Mouse (Mus musculus) spleen, adult 18-20 months (tissue): ENCODE data around the gene Gadd45b.

Experiments
- DNase-seq, 2 experiments: peaks; one replicate each; pipeline ENCODE4 v3.0.0; 2022; ENCODE audit warnings: mixed read lengths in 2 of 2

Gadd45b gene

DNA sequence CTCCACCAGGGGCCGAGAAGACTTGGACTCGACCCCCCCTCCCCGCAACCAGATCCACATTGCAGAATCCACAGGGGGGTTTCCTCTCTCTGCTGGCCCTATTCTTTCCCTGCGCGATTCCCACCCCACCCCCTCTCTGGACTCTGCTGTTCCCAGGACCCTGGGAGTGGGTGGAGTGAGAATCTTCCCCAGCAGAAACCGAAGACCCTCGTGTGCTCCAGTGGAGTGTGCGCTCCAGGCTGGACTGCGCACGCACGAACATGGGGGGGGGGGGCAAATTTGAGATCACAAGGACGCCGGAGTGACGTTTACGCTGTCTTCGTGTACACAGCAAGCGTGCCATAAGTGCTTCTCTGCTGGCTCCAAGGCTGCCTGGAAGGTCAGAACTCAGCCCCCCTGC lies 5.8 kb downstream of the Gadd45b start:
- DNase-seq = no peak

DNA sequence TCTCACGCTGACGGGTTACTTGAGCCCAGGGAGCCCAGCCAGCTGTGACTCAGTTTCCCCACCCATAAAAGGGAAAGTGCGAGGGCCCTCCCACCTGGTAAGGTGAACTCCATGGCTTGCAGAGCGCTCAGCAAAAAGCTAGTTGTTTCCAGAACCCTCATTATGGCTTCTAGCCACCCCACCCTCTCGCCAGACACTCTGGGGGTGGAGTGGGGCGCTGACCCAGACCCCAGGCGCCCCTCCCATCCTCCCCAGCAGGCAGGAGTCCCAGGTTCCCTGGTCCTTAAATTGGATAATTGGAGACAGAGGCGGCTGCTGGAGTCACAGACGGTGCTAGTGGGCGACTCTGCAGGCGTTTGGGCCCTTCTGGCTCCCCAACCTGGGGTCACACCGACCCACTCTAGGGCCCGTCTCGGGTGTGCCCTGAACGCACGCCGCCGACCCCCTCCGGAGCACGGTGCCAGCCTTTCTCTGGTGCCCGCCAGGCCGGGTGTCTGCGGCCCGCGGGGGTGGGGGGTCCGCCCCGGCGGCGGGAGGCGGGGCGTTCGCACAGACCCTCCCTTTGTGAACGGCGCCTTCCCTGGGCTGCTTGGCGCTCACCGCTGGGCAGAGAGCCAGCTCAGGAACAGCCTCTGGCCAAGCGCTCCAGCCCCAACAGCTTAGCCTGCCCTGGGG lies 6.4 kb downstream of the Gadd45b start:
- DNase-seq = no peak

GRCm38 (mm10) chr10:80936810-80937164 lies 6.9 kb downstream of the Gadd45b start:
- DNase-seq = no peak

DNA sequence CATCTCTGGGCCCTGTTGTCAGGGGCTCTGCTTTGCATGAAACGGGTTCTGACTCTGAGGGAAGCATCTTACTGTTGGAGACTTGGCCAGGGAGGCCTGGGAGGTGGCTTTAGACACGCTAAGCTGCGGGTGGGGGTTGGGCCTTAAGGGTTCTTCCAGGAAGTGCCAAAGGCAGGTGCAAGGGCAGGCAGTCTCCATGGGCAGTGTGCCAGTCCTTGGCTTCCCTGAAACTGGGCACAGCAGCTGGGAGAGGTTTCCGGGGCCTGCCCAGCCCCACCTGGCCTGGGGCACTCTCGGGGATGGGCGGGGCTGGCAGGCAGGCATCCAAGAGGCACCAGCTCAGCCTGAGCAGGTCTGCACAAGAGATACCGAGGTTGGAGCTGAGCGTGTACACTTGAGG lies 7.8 kb downstream of the Gadd45b start:
- DNase-seq = peak in 1 of 2 experiments; percentile 31

- DNase-seq = no peak
These were observed 9.1 kb downstream of the Gadd45b start for GRCm38 (mm10) chr10:80938831-80939550.

DNA sequence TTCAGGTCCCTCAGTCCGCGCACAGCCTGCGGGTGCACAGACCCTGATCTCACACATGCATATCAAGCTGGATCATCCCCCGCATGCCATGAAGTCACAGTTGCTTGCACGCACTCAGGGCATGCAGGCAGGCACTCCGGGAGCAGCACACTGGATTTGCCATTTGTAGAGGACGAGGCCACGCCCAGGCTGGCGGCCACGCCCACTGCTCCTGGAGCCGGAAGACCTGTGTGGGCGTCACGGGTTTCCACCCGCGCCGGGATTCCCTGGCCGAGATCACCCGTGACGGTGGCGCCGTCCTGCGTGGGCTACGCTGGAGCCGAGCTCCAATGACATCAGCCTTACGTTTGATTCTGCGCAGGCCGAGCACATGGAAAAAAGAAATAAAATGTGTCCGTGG lies 9.8 kb downstream of the Gadd45b start:
- peak; percentile 65 to 81 for DNase-seq

- no peak for DNase-seq
These were observed 10.6 kb downstream of the Gadd45b start for GRCm38 (mm10) chr10:80940320-80940987.

DNA sequence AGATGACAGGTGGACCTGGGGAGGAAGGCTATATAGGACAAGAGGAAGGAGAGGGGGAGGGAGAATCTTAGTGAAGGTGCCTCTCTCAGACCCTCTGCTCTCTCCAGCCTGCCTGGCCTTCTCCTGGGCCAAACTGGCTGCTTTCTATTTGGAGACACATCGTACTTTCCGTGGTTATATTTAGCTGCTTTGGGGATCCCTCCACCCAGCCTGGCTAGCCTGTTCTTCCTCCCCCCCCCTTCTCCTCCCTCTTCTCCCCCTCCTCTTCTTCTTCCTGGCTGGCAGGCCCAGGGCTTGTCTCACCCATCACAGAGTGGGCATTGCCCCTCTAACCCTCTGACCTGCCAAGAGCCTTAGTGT lies 11.1 kb downstream of the Gadd45b start:
- no peak for DNase-seq

DNA sequence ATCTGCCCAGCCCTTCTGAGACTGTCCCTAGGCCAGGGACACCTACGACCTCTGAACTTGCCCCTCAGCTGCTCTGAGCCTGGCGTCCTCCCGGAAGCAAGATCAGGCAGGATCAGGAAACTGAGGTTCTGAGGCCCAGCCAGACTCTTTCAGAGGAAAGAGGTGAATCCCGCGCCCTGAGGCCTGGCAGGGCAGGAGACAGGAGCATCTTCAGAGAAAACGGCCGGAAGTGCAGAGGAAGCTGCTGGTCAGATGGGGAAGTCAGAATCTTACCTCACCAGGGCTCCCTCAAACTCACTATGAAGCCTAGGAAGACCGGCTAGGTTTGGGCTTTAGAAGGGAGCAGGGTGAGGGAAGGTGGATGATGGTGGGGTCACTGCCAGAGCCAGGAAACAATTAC lies 13.0 kb downstream of the Gadd45b start:
- no peak for DNase-seq

GRCm38 (mm10) chr10:80943701-80944100 lies 13.8 kb downstream of the Gadd45b start:
- no peak for DNase-seq

GRCm38 (mm10) chr10:80944231-80944630 lies 14.4 kb downstream of the Gadd45b start:
- no peak for DNase-seq

GRCm38 (mm10) chr10:80946684-80947437 lies 17.0 kb downstream of the Gadd45b start:
- DNase-seq = no peak

GRCm38 (mm10) chr10:80947802-80948201 lies 17.9 kb downstream of the Gadd45b start:
- DNase-seq = no peak

DNA sequence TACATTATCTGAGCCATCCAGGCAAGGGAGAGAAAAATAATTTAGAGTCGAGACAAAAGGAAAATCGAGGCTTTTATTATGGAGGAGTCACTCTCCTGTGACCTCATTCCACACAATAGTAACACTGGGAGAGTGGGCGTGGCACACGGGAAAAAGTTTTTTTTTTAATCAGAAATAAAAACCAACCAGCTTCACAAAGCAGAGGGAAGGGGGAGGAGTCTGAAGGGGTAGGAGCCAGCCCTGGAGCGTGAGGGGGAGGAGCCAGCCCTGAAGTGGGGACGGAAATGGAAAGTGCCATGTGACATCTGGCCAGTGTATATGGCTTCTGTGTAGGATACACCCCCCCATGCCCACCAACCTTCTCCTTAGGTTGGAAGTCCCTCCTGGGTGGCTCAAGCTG lies 18.7 kb downstream of the Gadd45b start:
- DNase-seq = no peak

- no peak for DNase-seq
These were observed 19.2 kb downstream of the Gadd45b start for GRCm38 (mm10) chr10:80949081-80949480.

DNA sequence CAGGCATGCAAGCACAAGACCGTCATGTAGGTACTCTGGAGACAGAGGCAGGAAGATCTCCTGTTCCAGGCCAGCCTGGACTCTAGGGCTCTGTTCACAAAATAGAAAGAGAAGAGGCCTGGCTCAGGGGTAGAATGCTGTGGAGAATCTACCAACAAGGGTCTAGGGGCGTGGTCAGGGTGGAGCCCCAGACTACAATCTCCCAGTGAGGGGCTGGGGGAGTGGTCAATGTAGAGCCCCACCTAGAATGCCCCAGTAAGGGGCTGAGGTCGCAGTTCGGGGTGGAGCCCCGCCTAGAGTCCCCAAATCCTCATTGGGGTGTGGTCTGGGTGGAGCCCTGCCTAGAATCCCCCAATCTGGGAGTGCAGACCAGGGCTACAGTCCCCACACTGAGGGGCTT lies 20.4 kb downstream of the Gadd45b start:
- DNase-seq = no peak

- no peak for DNase-seq
These were observed 22.0 kb downstream of the Gadd45b start for GRCm38 (mm10) chr10:80951761-80952390.

GRCm38 (mm10) chr10:80952449-80952848 lies 22.6 kb downstream of the Gadd45b start:
- no peak for DNase-seq

DNA sequence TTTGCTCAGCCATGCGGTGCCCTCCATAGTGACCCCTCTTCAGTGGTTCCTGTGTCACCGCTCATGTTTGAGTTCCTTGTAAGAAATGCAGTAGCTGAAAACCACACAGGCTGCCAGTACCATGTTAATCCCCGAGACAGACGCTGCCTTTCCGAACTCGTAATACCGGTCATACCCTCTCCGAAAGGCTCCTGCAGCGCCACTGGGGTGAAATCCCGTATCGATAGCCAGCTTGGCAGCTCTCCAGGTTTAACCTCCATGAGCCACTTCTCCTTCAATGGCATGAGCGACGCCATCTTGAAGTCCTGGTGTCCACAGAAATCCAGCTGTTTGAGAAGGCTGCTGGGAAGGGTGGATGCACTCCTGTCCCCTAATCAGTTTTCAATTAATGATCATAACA lies 24.5 kb downstream of the Gadd45b start:
- no peak for DNase-seq

- no peak for DNase-seq
These were observed 25.0 kb downstream of the Gadd45b start for GRCm38 (mm10) chr10:80954843-80955242.

DNA sequence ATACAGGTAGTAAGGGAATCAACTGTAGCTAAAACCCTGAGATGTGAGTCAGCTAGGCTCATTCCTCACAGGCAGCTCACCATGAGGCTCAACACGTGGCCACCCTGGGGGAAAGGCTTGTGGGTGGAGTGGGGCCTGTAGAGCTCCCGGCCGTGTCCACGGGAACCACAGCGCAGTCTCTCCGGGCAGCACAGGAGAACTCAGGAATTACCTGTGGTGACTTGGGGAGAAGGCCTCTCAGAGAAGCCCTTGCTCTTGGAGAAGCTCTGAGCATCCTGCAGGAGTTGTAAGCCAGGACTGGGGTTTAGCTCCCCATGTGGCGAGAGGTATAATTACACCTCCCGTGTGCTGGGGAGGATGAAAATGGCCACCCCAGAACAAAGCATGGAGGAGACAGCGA lies 25.7 kb downstream of the Gadd45b start:
- peak in 1 of 2 experiments; percentile 53 for DNase-seq

DNA sequence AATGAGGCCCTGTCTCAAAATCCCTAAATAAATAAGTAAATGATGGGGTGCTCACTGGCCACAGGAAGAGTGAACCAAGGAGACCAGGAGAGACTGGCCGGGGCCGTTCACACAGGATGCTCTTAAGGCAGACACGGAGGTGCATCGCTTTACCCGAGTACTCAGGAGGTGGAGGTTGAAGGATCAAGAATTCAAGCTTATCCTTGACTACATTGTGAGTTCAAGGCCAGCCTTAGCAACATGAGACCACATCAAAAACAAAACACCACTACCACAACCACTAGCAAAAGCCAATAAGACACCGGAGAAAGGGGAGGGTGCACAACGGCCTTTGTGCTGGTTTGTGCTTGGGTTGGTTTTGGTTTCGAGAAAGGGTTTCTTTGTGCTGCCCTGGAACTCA lies 26.5 kb downstream of the Gadd45b start:
- DNase-seq = no peak

GRCm38 (mm10) chr10:80956901-80957300 lies 27.0 kb downstream of the Gadd45b start:
- DNase-seq = no peak
